Mouse (Mus musculus) liver, embryonic 12.5 days (tissue): ENCODE data around the gene Slc38a11. TPM values are rescaled to one million over a fixed set of nuclear protein-coding genes. Genes with fewer than 3 reads are reported as not detected.

Experiments used
- ATAC-seq: fragments of 200-750 bp; cut with Nextera tagmentation; 2 replicates; pipeline ENCODE4 v1.8.0; 2017; ENCODE audit warnings: moderate number of reproducible peaks, mild to moderate bottlenecking, moderate library complexity
- H3K27ac ChIP-seq: fragments of 300-500 bp; sonication (generic); 2 replicates; pipeline ENCODE4 v1.5.1; 2016; ENCODE audit warnings: mild to moderate bottlenecking
- H3K27me3 ChIP-seq: fragments of 300-500 bp; sonication (generic); replicated peaks from 2 replicates; pipeline ENCODE4 v1.6.1; 2016; ENCODE audit warnings: mild to moderate bottlenecking, moderate library complexity
- H3K36me3 ChIP-seq: fragments of 300-500 bp; sonication (generic); 2 replicates; pipeline ENCODE4 v1.6.1; 2016; ENCODE audit warnings: mild to moderate bottlenecking, moderate library complexity
- H3K4me1 ChIP-seq: fragments of 300-500 bp; sonication (generic); 2 replicates; pipeline ENCODE4 v1.6.1; 2016
- H3K4me2 ChIP-seq: fragments of 300-500 bp; sonication (generic); 2 replicates; pipeline ENCODE4 v1.6.1; 2016; ENCODE audit warnings: mild to moderate bottlenecking, moderate library complexity
- H3K4me3 ChIP-seq: fragments of 300-500 bp; sonication (generic); 2 replicates; pipeline ENCODE4 v1.5.1; 2016; ENCODE audit warnings: mild to moderate bottlenecking, moderate library complexity
- H3K9ac ChIP-seq: fragments of 300-500 bp; sonication (generic); 2 replicates; pipeline ENCODE4 v1.6.1; 2016; ENCODE audit warnings: mild to moderate bottlenecking, moderate library complexity
- H3K9me3 ChIP-seq: fragments of 300-500 bp; sonication (generic); replicated peaks from 2 replicates; pipeline ENCODE4 v1.6.1; 2016; ENCODE audit warnings: mild to moderate bottlenecking, moderate library complexity
- WGBS: fragments of 180-500 bp; shearing (Covaris S2); methylation state at CpG from one replicate; pipeline ENCODE4 v1.1.7; 2016; ENCODE audit not compliant: insufficient replicate concordance; 5-methylcytosine and 5-hydroxymethylcytosine counted together
- polyA plus RNA-seq: library from polyadenylated mRNA; unstranded; fragments of >200 nt; fragmentation: Nextera tagmentation; extraction: Ambion mirVana; gene quantifications from 2 replicates; pipeline ENCODE4 v1.2.1, GENCODE M21; 2016

Slc38a11 gene
- polyA plus RNA-seq, 1 experiment from 2014 or later: not detected

DNA sequence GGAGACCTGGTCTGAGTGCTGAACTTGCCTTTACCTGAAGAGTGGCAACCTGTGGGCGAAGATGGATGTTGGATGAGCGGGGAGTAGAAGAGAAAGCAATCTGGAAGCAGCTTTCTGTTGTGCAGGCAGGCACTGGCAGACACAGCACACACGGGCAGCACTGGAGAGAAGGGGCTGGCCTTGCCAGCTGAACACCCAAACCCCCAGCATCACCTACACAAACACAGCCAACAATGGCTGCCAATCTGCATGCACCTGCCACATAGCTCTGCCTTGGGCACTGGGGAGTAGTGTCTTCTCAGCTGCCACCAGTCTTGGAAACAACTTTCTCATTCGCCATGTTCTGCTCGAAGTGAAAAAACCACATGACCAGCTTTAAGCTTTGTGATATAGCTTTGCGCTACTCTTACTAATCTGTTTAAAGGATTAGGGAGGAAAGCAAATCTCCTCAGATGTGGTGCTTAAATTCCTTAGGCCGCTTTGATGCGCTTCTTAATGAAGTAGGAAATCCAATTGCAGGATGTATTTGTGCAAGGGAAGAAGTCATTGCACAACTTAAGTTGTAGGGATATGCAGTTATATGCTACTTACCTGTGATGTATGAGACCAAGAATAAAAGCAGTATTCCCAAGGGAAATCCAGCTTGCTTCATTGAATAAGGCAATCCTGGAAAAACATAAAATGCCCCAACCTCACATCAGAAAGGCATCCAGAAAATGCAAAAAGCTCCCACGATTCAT is 2.9 kb downstream of the Slc38a11 start:
- H3K27me3 ChIP-seq: 0 out of 2 replicates have a peak, but pooled peaks cover 9% of the 10 kb centered on the region
- H3K27ac ChIP-seq: no peak overlapping the region
- H3K4me1 ChIP-seq: 0 out of 2 replicates have a peak, but pooled peaks cover 4% of the 10 kb centered on the region
- no peak overlapping the region for H3K4me3 ChIP-seq
- no peaks in the 10 kb centered on the region for H3K9me3 ChIP-seq
- WGBS: 62% methylated on average over 9 of the region's 9 CpGs
- H3K4me2 ChIP-seq: no peak overlapping the region
- no peaks in the 10 kb centered on the region for H3K36me3 ChIP-seq
- ATAC-seq: no peak
- H3K9ac ChIP-seq: no peak overlapping the region

DNA sequence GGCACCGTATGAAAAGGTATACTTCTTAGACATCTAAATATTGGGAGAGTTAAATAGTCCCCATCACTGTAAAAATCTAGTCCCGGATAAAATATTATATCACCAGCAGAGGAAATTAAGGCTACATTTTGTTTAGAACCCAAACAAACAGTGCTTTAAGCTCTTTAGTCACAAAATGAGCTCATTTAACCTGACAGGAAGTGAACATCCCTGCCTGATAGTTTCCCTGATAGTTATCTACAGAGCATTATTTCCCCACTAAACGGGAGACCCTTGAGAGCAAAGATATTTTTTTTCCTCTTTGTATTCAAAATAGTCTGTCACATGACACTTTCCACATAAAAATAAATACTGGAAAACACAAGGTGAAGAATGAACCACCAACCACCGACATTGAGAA is 16.5 kb downstream of the Slc38a11 start:
- WGBS: 27% methylated on average over 4 of the region's 4 CpGs
- Histone ChIP-seq H3K4me1 (no peaks in the 10 kb centered on the region), H3K27me3 (no peaks in the 10 kb centered on the region), H3K9ac (no peak overlapping the region), H3K4me3 (no peak overlapping the region), H3K27ac (no peak overlapping the region), H3K9me3 (no peaks in the 10 kb centered on the region), H3K36me3 (no peaks in the 10 kb centered on the region), H3K4me2 (no peak overlapping the region)
- no peak for ATAC-seq

DNA sequence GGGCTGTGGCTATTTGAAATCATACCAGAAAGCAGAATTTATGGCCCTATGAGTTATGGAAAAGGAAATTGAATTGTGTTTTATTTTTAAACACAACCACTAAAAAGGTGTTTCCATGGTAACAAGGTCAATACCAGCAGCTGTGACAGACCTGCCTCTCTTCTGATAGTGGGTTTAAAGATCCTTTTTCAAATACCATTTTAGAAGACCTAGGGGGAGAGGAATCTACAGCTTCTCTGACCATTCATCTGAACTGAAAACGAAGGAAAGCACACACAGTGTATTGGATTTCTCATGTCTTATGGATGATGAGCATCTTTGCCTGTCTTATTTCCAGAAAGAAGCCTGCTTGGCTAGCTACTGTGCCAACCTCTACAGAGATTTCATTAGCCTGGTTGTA is 16.9 kb downstream of the Slc38a11 start:
- ATAC-seq: no peak
- WGBS: 44% methylated on average over 1 of the region's 1 CpGs
- no peaks in the 10 kb centered on the region for H3K27me3 ChIP-seq
- H3K36me3 ChIP-seq: no peaks in the 10 kb centered on the region
- H3K4me1 ChIP-seq: no peaks in the 10 kb centered on the region
- no peak overlapping the region for H3K27ac ChIP-seq
- no peak overlapping the region for H3K4me2 ChIP-seq
- no peaks in the 10 kb centered on the region for H3K9me3 ChIP-seq
- H3K9ac ChIP-seq: no peak overlapping the region
- H3K4me3 ChIP-seq: no peak overlapping the region

DNA sequence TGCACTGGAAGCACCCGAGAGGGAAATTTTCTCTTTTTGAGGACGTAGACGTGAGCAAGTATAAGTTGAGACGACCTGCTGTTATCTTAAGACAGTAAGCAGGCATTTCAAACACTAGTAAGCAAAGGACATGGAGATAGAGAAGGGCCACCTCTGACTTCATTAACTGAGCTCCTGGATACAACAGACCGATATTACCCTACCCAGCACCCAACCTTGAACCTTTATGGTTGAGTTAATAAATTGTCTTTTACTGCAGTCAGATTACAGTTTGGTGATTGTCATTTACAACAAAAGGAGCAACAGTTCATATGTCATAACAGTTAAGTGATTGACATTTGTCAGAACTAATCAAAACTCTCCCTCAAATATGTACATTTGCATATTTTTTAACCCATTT is 17.8 kb downstream of the Slc38a11 start:
- Histone ChIP-seq H3K27ac (no peak overlapping the region), H3K27me3 (no peaks in the 10 kb centered on the region), H3K36me3 (no peaks in the 10 kb centered on the region), H3K4me2 (no peak overlapping the region), H3K4me3 (no peak overlapping the region), H3K4me1 (no peaks in the 10 kb centered on the region), H3K9me3 (no peaks in the 10 kb centered on the region), H3K9ac (no peak overlapping the region)
- WGBS: 55% methylated on average over 5 of the region's 5 CpGs
- ATAC-seq: no peak

DNA sequence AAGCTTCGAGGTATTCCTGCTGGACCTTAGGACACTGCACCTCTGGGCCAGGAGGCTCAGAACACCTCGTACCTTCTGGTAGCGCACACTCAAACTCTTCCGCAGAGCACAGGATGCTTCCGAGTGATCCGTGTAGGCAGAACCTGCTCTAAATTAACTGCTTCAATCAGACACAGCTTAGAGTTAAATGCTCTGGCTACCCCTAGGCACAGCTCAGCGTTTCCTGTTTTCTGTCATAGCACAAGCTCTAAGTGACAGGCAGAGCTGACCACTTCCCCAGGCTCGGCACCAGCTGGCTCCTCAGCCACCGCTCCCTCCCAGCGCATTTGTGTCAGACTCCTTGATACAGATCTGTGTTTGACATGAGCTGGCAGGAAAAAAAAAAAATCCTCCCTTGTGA is 21.8 kb downstream of the Slc38a11 start:
- peak; percentile 30; the same call in 1 of the 2 replicates for ATAC-seq
- Histone ChIP-seq H3K4me1 (no peaks in the 10 kb centered on the region), H3K27me3 (no peaks in the 10 kb centered on the region), H3K9ac (no peak overlapping the region), H3K36me3 (no peaks in the 10 kb centered on the region), H3K9me3 (no peaks in the 10 kb centered on the region), H3K4me3 (no peak overlapping the region), H3K4me2 (no peak overlapping the region), H3K27ac (no peak overlapping the region)
- 22% methylated on average over 10 of the region's 10 CpGs for WGBS

DNA sequence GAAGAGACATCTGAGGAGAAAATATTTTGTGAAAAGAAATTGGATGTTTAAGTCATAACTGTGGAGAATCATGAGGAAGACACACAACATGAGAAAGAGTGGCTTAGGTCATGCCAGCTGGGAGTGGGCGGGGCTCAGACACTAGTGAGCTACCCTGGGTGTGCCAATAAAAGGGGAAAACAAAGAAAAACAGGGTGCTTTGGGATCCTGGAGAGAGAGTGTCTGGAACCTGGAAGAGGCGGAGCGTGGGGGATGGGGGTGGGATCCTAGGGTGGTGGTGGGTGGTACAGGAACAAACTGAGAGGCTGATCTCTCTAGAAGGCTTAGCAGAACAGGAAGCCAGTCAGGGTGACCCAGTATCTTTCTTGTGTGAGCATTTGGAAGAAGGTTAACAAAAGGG is 23.0 kb downstream of the Slc38a11 start:
- H3K36me3 ChIP-seq: no peaks in the 10 kb centered on the region
- H3K27ac ChIP-seq: no peak overlapping the region
- no peak overlapping the region for H3K9ac ChIP-seq
- H3K4me3 ChIP-seq: no peak overlapping the region
- 51% methylated on average over 3 of the region's 3 CpGs for WGBS
- no peak overlapping the region for H3K4me2 ChIP-seq
- no peak for ATAC-seq
- no peaks in the 10 kb centered on the region for H3K9me3 ChIP-seq
- no peaks in the 10 kb centered on the region for H3K4me1 ChIP-seq
- H3K27me3 ChIP-seq: no peaks in the 10 kb centered on the region

DNA sequence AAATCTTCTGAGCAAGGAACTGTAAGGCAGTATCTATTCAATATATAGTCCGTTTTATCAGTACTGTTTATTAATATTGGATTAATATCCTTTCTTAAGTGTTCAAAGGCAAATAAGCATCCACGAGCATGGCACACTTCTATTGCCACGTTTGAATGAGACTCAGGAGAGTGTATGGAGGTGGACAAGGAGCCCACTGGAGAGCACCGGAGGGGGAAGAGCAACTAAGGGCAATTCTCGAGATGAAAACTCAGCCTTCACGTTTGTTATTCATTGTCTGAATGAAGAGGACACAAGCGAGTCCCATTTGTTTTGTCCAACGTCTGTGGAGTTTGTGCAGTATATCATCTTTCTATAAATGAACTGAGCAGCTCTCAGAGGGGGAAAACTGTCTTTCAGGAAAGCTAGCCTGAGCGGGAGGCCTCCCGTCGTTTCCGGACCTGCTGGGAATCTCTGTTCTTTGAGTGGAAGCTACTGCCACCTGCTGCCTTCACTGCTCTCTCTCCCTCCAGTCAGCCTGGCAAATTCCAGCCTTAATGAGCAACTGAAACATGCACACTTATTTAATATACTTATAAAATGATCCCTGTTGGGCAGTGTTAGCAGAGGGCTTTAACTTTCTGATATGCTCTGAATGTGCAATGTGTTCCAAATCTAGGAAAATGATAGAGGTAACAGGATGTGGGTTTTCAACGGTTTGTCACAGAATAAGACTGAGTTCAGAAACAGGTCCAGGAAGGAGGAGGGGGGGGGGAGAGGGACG is 26.3 kb downstream of the Slc38a11 start:
- Histone ChIP-seq H3K4me2 (no peak overlapping the region), H3K36me3 (no peaks in the 10 kb centered on the region)
- peak; percentile 42; the same call in 1 of the 2 replicates for ATAC-seq

DNA sequence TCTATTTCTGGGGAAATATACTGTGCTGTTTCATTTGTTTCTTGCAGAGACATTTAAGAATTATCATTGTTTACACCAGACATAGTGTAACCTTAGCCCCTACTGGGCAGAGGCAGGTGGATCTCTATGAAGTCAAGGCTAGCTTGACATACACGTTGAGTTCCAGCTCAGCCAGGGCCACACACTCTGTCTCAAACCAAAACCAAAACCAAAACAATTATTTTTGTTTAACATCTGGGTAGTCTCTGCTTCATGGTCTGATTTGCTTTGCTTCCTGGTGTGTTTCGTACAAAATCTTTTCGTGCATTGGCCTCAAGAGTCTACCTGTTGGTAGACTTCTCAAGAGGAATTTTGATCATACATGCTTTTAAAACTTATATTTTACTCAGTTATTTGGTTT is 27.2 kb downstream of the Slc38a11 start:
- H3K4me2 ChIP-seq: no peak overlapping the region
- H3K27ac ChIP-seq: no peak overlapping the region
- ATAC-seq: no peak
- H3K9me3 ChIP-seq: no peaks in the 10 kb centered on the region
- no peak overlapping the region for H3K9ac ChIP-seq
- H3K27me3 ChIP-seq: no peaks in the 10 kb centered on the region
- WGBS: 71% methylated on average over 3 of the region's 3 CpGs
- H3K36me3 ChIP-seq: no peaks in the 10 kb centered on the region
- H3K4me1 ChIP-seq: 0 out of 2 replicates have a peak, but pooled peaks cover 4% of the 10 kb centered on the region
- no peak overlapping the region for H3K4me3 ChIP-seq

More for the DNA sequence above, 26.3 kb downstream of the Slc38a11 start:
- no peaks in the 10 kb centered on the region for H3K9me3 ChIP-seq
- no peak overlapping the region for H3K9ac ChIP-seq
- H3K4me1 ChIP-seq: 0 out of 2 replicates have a peak, but pooled peaks cover 4% of the 10 kb centered on the region
- no peak overlapping the region for H3K27ac ChIP-seq
- H3K27me3 ChIP-seq: no peaks in the 10 kb centered on the region
- 15% methylated on average over 14 of the region's 14 CpGs for WGBS
- H3K4me3 ChIP-seq: no peak overlapping the region

DNA sequence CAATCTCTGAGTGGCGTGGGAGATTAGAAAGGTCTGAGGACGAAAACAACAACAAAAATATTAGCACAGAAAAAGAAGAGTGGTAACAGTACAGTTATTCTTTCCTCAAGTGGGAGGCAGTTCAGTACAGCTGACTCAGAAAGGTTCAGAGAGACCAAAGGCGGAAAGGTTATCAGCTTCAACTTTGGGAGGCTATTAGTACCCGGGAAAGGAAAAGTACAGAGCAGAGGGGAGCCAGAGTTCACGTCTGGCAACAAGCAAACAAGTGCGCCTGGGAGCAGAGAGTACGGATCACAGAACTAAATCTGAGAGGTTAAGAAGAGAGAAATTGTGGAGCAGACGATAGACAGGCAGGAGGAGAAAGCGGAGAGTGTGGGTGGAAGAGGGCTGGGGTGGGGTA is 29.7 kb downstream of the Slc38a11 start:
- Histone ChIP-seq H3K9ac (no peak overlapping the region), H3K27ac (no peak overlapping the region)

DNA sequence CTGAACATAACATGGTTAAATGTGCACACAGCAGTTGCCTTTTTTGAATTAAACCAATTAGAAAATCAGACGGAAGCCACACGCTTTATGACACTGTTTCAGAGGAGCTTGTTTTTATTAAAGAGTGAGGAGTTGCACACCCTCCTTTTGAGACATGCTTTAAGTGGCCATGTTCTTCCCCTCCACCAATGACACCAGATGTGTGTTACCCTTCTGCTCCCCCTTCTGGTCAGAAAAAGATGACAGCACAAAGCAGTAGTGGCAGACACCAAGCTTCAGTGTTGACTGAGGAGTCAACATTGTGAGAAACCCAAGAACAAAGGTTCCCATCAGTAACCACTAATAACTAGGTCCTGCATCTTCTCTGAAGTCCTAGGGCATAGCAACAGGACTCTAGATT is 32.5 kb downstream of the Slc38a11 start:
- Histone ChIP-seq H3K9ac (no peak overlapping the region), H3K4me2 (no peak overlapping the region), H3K27me3 (no peaks in the 10 kb centered on the region), H3K4me3 (no peak overlapping the region), H3K27ac (no peak overlapping the region), H3K4me1 (0 out of 2 replicates have a peak, but pooled peaks cover 4% of the 10 kb centered on the region), H3K9me3 (no peaks in the 10 kb centered on the region), H3K36me3 (no peaks in the 10 kb centered on the region)
- WGBS: 74% methylated on average over 2 of the region's 2 CpGs
- ATAC-seq: no peak

More for the DNA sequence above, 29.7 kb downstream of the Slc38a11 start:
- no peaks in the 10 kb centered on the region for H3K9me3 ChIP-seq
- no peak overlapping the region for H3K4me2 ChIP-seq
- peak; percentile 43; the same call in 1 of the 2 replicates for ATAC-seq
- 61% methylated on average over 9 of the region's 9 CpGs for WGBS
- no peak overlapping the region for H3K4me3 ChIP-seq
- no peaks in the 10 kb centered on the region for H3K27me3 ChIP-seq
- 0 out of 2 replicates have a peak, but pooled peaks cover 4% of the 10 kb centered on the region for H3K4me1 ChIP-seq
- H3K36me3 ChIP-seq: no peaks in the 10 kb centered on the region

DNA sequence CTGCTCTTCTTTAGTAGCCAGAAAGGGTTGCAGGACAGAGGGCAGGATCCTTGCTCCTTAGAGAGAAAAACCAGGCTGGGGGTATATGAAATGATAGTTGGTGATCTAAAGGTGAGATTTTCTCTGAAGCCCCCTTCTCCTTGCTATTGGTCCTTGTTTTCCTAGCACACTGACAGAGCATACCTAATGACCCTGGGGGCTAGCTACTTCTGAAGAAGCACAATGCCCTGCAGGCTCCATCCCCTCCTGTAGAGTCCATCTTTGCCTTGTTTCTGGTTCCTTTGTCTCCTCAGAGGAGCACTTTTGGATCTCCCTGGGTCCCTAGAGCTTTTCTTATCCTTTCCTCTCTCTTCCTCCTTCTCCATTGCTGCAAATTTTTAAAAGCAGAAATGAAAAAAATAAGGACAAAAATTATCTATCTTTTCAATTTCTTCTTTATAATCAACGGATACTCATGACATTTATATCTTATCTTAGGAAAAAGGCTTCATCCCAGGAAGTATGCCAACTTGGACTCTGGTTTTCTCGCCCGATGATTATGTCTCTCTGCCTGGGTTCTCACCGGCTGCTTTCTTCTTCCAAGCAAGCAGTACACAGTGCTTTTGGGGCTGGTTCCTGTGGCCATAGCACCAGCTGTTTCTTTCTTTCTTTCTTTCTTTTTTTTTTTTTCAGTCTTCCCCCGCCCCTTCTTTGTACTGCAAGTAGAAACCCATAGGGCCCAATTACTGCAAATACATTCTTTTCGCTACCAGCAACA is 41.7 kb downstream of the Slc38a11 start:
- H3K4me2 ChIP-seq: no peak overlapping the region
- no peak overlapping the region for H3K27ac ChIP-seq
- H3K36me3 ChIP-seq: no peaks in the 10 kb centered on the region
- H3K9me3 ChIP-seq: no peaks in the 10 kb centered on the region
- H3K27me3 ChIP-seq: no peaks in the 10 kb centered on the region
- H3K4me3 ChIP-seq: no peak overlapping the region
- ATAC-seq: no peak
- WGBS: 67% methylated on average over 6 of the region's 6 CpGs
- H3K4me1 ChIP-seq: no peaks in the 10 kb centered on the region
- H3K9ac ChIP-seq: no peak overlapping the region

DNA sequence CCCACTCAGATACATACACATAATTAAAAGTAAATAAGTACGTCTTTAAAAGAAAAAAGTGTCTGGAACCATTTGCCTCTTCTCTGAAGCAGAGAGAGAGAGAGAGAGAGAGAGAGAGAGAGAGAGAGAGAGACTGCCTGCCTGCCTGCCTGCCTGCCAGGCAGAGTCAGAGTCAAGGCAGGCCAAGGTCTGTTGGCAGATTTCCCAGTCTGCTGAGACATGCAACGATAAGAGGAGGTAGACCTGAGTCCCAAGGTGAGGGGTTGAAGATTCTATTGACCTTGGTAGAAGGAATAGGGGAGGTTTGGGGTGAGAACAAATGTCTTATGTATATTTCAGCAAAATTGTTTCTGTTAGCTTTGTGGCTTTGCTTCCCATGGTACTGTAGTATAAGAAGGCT is 42.9 kb downstream of the Slc38a11 start:
- H3K9me3 ChIP-seq: no peaks in the 10 kb centered on the region
- no peaks in the 10 kb centered on the region for H3K27me3 ChIP-seq
- no peaks in the 10 kb centered on the region for H3K36me3 ChIP-seq
- no peak overlapping the region for H3K27ac ChIP-seq
- 58% methylated on average over 2 of the region's 2 CpGs for WGBS
- H3K4me3 ChIP-seq: no peak overlapping the region
- no peak overlapping the region for H3K9ac ChIP-seq
- no peak overlapping the region for H3K4me2 ChIP-seq
- H3K4me1 ChIP-seq: no peaks in the 10 kb centered on the region
- ATAC-seq: no peak
